Mouse (Mus musculus) limb, embryonic 14.5 days (tissue): ENCODE measurements around the gene Tap1. TPM values are rescaled to one million over a fixed set of nuclear protein-coding genes. Genes with fewer than 3 reads are reported as not detected.
"Not testable (repeated sequence)": the region's sequence is repeated elsewhere in the genome, so short reads cannot be mapped to it uniquely, and the experiment has no call there.

Experiments used
- ATAC-seq: fragments of 200-750 bp; cut with Nextera tagmentation; 2 replicates; pipeline ENCODE4 v1.8.0; 2017; ENCODE audit warnings: low read depth, moderate number of reproducible peaks, moderate TSS enrichment; ENCODE audit not compliant: low FRiP score
- DNase-seq: peaks from one replicate; pipeline ENCODE4 v3.0.0-alpha.2; 2015; ENCODE audit warnings: low spot score
- H3K27ac ChIP-seq: fragments of 300-500 bp; sonication (generic); replicated peaks from 2 replicates; pipeline ENCODE4 v1.5.1; 2014; ENCODE audit warnings: low read depth, mild to moderate bottlenecking, low read length, moderate library complexity, mixed read lengths
- H3K27me3 ChIP-seq: fragments of 300-500 bp; sonication (generic); 2 replicates; pipeline ENCODE4 v1.6.1; 2014; ENCODE audit warnings: low read length, mixed read lengths; ENCODE audit not compliant: control insufficient read depth, insufficient read depth
- H3K36me3 ChIP-seq: fragments of 300-500 bp; sonication (generic); 2 replicates; pipeline ENCODE4 v1.6.1; 2014; ENCODE audit warnings: mild to moderate bottlenecking, low read length, moderate library complexity, mixed read lengths; ENCODE audit not compliant: control insufficient read depth, insufficient read depth
- H3K4me1 ChIP-seq: fragments of 300-500 bp; sonication (generic); 2 replicates; pipeline ENCODE4 v1.6.1; 2014; ENCODE audit warnings: antibody characterized with exemption, low read length, mixed read lengths; ENCODE audit not compliant: control insufficient read depth, insufficient read depth
- H3K4me2 ChIP-seq: fragments of 300-500 bp; sonication (generic); replicated peaks from 2 replicates; pipeline ENCODE4 v1.6.1; 2014; ENCODE audit warnings: low read depth, mild to moderate bottlenecking, low read length, moderate library complexity; ENCODE audit not compliant: severe bottlenecking
- H3K4me3 ChIP-seq: fragments of 300-500 bp; sonication (generic); replicated peaks from 2 replicates; pipeline ENCODE4 v1.5.1; 2014; ENCODE audit warnings: low read length
- H3K9ac ChIP-seq: fragments of 300-500 bp; sonication (generic); 2 replicates; pipeline ENCODE4 v1.6.1; 2014; ENCODE audit warnings: mild to moderate bottlenecking, low read depth, low read length, moderate library complexity; ENCODE audit not compliant: severe bottlenecking
- H3K9me3 ChIP-seq: fragments of 300-500 bp; sonication (generic); 2 replicates; pipeline ENCODE4 v1.6.1; 2016; ENCODE audit warnings: low read length; ENCODE audit not compliant: control insufficient read depth
- POLR2A ChIP-seq: fragments of 200-500 bp; IDR thresholded peaks from 2 replicates; pipeline ENCODE4 v1.8.0; 2012; ENCODE audit warnings: inconsistent platforms, mild to moderate bottlenecking, moderate library complexity, borderline replicate concordance; ENCODE audit not compliant: insufficient read depth, insufficient read length; ENCODE audit errors: extremely low read depth
- WGBS: fragments of 180-500 bp; shearing (Covaris S2); extraction: QIAGEN DNeasy Blood & Tissue Kit; methylation state at CpG from one replicate; pipeline ENCODE4 v1.1.7; 2014; 5-methylcytosine and 5-hydroxymethylcytosine counted together
- polyA plus RNA-seq, 2 experiments: library from polyadenylated mRNA; depleted of rRNA in 1 of 2; stranded (reverse) in 1 of 2; unstranded in 1 of 2; fragments of >200 nt; fragmentation: Nextera tagmentation in 1 of 2; extraction: Ambion mirVana in 1 of 2; gene quantifications; 2 replicates each; pipeline versions ENCODE4 v1.2.1 to v1.2.3; 2012 to 2014

The Tap1 gene
- polyA plus RNA-seq, 2 experiments = 11.2 to 12.1 TPM

GRCm38 (mm10) chr17:34141448-34141847 is 45.9 kb upstream of the Tap1 start:
- Histone ChIP-seq H3K27me3 (peaks cover 7% of the 10 kb centered on the region), H3K9me3 (no peaks in the 10 kb centered on the region), H3K4me3 (no peak overlapping the region), H3K36me3 (no peaks in the 10 kb centered on the region), H3K4me2 (no peak overlapping the region), H3K27ac (no peak overlapping the region), H3K9ac (no peak overlapping the region), H3K4me1 (peaks cover 12% of the 10 kb centered on the region; the same call in 1 of the 2 replicates)
- DNase-seq = no peak
- TF ChIP-seq POLR2A = no peak
- 60% methylated on average over 4 of the region's 4 CpGs for WGBS
- ATAC-seq = no peak

- peaks cover 12% of the 10 kb centered on the region; the same call in 1 of the 2 replicates for H3K4me1 ChIP-seq
- no peaks in the 10 kb centered on the region for H3K36me3 ChIP-seq
- no peak overlapping the region for H3K4me2 ChIP-seq
- no peak overlapping the region for H3K27ac ChIP-seq
- no peak for DNase-seq
- H3K9ac ChIP-seq = no peak overlapping the region
- WGBS = 50% methylated on average over 7 of the region's 7 CpGs
- H3K27me3 ChIP-seq = peaks cover 7% of the 10 kb centered on the region
- no peaks in the 10 kb centered on the region for H3K9me3 ChIP-seq
- ATAC-seq = no peak
- no peak overlapping the region for H3K4me3 ChIP-seq
- TF ChIP-seq POLR2A = no peak
These were observed 44.8 kb upstream of the Tap1 start for GRCm38 (mm10) chr17:34142456-34143010.

- H3K4me3 ChIP-seq = no peak within 1 kb of the TSS
- peaks cover 7% of the 10 kb centered on the region for H3K27me3 ChIP-seq
- no peak within 1 kb of the TSS for H3K9ac ChIP-seq
- TF ChIP-seq POLR2A = no peak
- H3K27ac ChIP-seq = no peak within 1 kb of the TSS
- H3K36me3 ChIP-seq = no peaks in the 10 kb centered on the region
- DNase-seq (no peak), ATAC-seq (no peak)
- peaks cover 12% of the 10 kb centered on the region; the same call in 1 of the 2 replicates for H3K4me1 ChIP-seq
- no peaks in the 10 kb centered on the region for H3K9me3 ChIP-seq
- WGBS = 31% methylated on average over 7 of the region's 7 CpGs
- H3K4me2 ChIP-seq = no peak within 1 kb of the TSS
These were observed 44.3 kb upstream of the Tap1 start, which contains the start of gene H2-DMb2 for GRCm38 (mm10) chr17:34143033-34143432. H2-DMb2 (plus strand) TSS chr17:34143307.

- TF ChIP-seq POLR2A = no peak
- no peak overlapping the region for H3K9ac ChIP-seq
- no peak for ATAC-seq
- DNase-seq = no peak
- no peak overlapping the region for H3K27ac ChIP-seq
- H3K27me3 ChIP-seq = peaks cover 7% of the 10 kb centered on the region
- H3K36me3 ChIP-seq = no peaks in the 10 kb centered on the region
- no peak overlapping the region for H3K4me3 ChIP-seq
- H3K4me2 ChIP-seq = no peak overlapping the region
- 59% methylated on average over 5 of the region's 5 CpGs for WGBS
- peaks cover 12% of the 10 kb centered on the region; the same call in 1 of the 2 replicates for H3K4me1 ChIP-seq
- H3K9me3 ChIP-seq = no peaks in the 10 kb centered on the region
These were observed 43.9 kb upstream of the Tap1 start for GRCm38 (mm10) chr17:34143461-34143860.

- not testable (repeated sequence) for H3K9me3 ChIP-seq, ATAC-seq
These were observed 43.1 kb upstream of the Tap1 start for GRCm38 (mm10) chr17:34144221-34144620.

More at GRCm38 (mm10) chr17:34144221-34144620, 43.1 kb upstream of the Tap1 start:
- 92% methylated on average over 4 of the region's 4 CpGs for WGBS
- not testable (repeated sequence) for H3K4me2 ChIP-seq, H3K27ac ChIP-seq, H3K4me1 ChIP-seq, H3K4me3 ChIP-seq, H3K27me3 ChIP-seq, DNase-seq, H3K36me3 ChIP-seq, H3K9ac ChIP-seq
